Mouse (Mus musculus) liver, embryonic 14.5 days (tissue): ENCODE measurements at regions not wholly inside any gene's neighbourhood (a gene's known extent, or its start where the extent isn't known, plus 50 kb on each side); places are given as distances from the start of the nearest gene placed in this dataset.
A peak's percentile ranks its signal among the peaks of the same experiment; 100 is the strongest.

ENCODE experiments used
- ATAC-seq: fragments of 200-750 bp; cut with Nextera tagmentation; 2 replicates; pipeline ENCODE4 v1.8.0; 2017; ENCODE audit warnings: moderate number of reproducible peaks, mild to moderate bottlenecking, moderate library complexity; ENCODE audit not compliant: insufficient read depth
- DNase-seq, 3 experiments: peaks; one replicate each; pipeline ENCODE4 v3.0.0-alpha.2; 2012 to 2013; ENCODE audit warnings: low read depth in 3 of 3, low spot score in 3 of 3
- H3K27ac ChIP-seq: fragments of 300-500 bp; sonication (generic); 2 replicates; pipeline ENCODE4 v1.5.1; 2014; ENCODE audit warnings: moderate library complexity, mild to moderate bottlenecking, control low read depth, inconsistent platforms
- H3K27me3 ChIP-seq: fragments of 300-500 bp; sonication (generic); 2 replicates; pipeline ENCODE4 v1.6.1; 2014; ENCODE audit warnings: mild to moderate bottlenecking, low read length, moderate library complexity; ENCODE audit not compliant: control insufficient read depth, insufficient read depth
- H3K36me3 ChIP-seq: fragments of 300-500 bp; sonication (generic); replicated peaks from 2 replicates; pipeline ENCODE4 v1.6.1; 2014; ENCODE audit warnings: low read depth; ENCODE audit not compliant: control insufficient read depth, insufficient read depth
- H3K4me1 ChIP-seq, 2 experiments: fragments of 200-500 bp in 1 of 2; fragments of 300-500 bp in 1 of 2; sonication (generic) in 1 of 2; replicated peaks; 2 replicates each; pipeline ENCODE4 v1.6.1; 2012 to 2014; ENCODE audit warnings: antibody characterized with exemption in 1 of 2, inconsistent platforms in 1 of 2, low read length in 1 of 2; ENCODE audit not compliant: control insufficient read depth in 2 of 2, insufficient read depth in 2 of 2
- H3K4me2 ChIP-seq: fragments of 300-500 bp; sonication (generic); 2 replicates; pipeline ENCODE4 v1.6.1; 2014; ENCODE audit warnings: low read depth, mild to moderate bottlenecking, control low read depth, moderate library complexity
- H3K4me3 ChIP-seq, 2 experiments: fragments of 200-500 bp in 1 of 2; fragments of 300-500 bp in 1 of 2; sonication (generic) in 1 of 2; 2 replicates each; pipeline ENCODE4 v1.5.1; 2012 to 2014; ENCODE audit warnings: low read depth in 2 of 2, low read length in 2 of 2, mild to moderate bottlenecking in 2 of 2, control low read depth in 1 of 2, inconsistent platforms in 1 of 2, moderate library complexity in 1 of 2; ENCODE audit not compliant: insufficient read depth in 1 of 2
- H3K9ac ChIP-seq: fragments of 300-500 bp; sonication (generic); replicated peaks from 2 replicates; pipeline ENCODE4 v1.6.1; 2014; ENCODE audit warnings: mild to moderate bottlenecking, control low read depth, moderate library complexity
- H3K9me3 ChIP-seq: fragments of 300-500 bp; sonication (generic); 2 replicates; pipeline ENCODE4 v1.6.1; 2016; ENCODE audit warnings: low read length, mixed read lengths; ENCODE audit not compliant: control insufficient read depth
- CTCF ChIP-seq: IDR thresholded peaks from 2 replicates; pipeline ENCODE4 v1.5.1; 2016; ENCODE audit warnings: antibody characterized with exemption, low read depth, control low read depth
- EP300 ChIP-seq: IDR thresholded peaks from 2 replicates; pipeline ENCODE4 v1.6.1; 2016; ENCODE audit warnings: antibody characterized with exemption, low read depth
- WGBS: fragments of 180-500 bp; shearing (Covaris S2); extraction: QIAGEN DNeasy Blood & Tissue Kit; methylation state at CpG from one replicate; pipeline ENCODE4 v1.1.7; 2014; ENCODE audit not compliant: insufficient replicate concordance; 5-methylcytosine and 5-hydroxymethylcytosine counted together

- no peaks in the 10 kb centered on the region for H3K9me3 ChIP-seq
- H3K9ac ChIP-seq = no peak overlapping the region
- ATAC-seq = no peak
- no peak for DNase-seq
- H3K4me1 ChIP-seq = 0 out of 4 replicates have a peak, but pooled peaks cover 0 to 2% of the 10 kb centered on the region in 2 experiments
- WGBS = 5% methylated on average over 20 of the region's 20 CpGs
- H3K4me2 ChIP-seq = peak overlapping the region; percentile 0; the same call in 1 of the 2 replicates
- H3K36me3 ChIP-seq = no peaks in the 10 kb centered on the region
- no peak overlapping the region for H3K27ac ChIP-seq
- peak overlapping the region in 1 of 2 experiments; percentile 5; a peak in 1 of 4 replicates for H3K4me3 ChIP-seq
- TF ChIP-seq CTCF (no peak), EP300 (no peak)
- no peaks in the 10 kb centered on the region for H3K27me3 ChIP-seq
Observed at GRCm38 (mm10) chr17:49171252-49172047, 239.3 kb downstream of the Lrfn2 start.

- Histone ChIP-seq H3K9me3 (no peaks in the 10 kb centered on the region), H3K27ac (no peak overlapping the region), H3K27me3 (no peaks in the 10 kb centered on the region), H3K4me3 (no peak overlapping the region), H3K4me1 (0 out of 4 replicates have a peak, but pooled peaks cover 0 to 2% of the 10 kb centered on the region in 2 experiments), H3K4me2 (no peak overlapping the region; the same call in 1 of the 2 replicates), H3K36me3 (no peaks in the 10 kb centered on the region), H3K9ac (no peak overlapping the region)
- DNase-seq (no peak), ATAC-seq (no peak)
- 13% methylated on average over 15 of the region's 15 CpGs for WGBS
- no peak for TF ChIP-seq EP300
- no peak for TF ChIP-seq CTCF
Observed at GRCm38 (mm10) chr17:49172052-49172799, 240.0 kb downstream of the Lrfn2 start.

DNA sequence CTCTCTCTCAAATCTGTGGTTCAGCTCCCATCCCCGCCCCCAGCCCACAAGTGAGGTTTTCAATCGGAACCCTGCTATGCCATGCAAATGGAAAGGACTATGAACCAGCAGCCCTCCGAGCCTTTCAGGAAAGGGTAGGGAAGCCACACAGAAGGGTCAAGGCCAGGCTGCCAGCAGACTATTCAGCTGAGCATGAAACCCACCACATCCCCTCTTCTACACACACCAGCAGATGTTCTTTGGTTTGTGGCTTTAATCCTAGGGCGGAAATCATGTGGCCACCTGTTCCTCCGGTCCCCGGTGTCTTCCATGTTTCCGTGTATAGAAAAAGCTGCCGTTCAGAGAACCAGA is 240.6 kb downstream of the Lrfn2 start:
- Histone ChIP-seq H3K27ac (no peak overlapping the region), H3K4me2 (no peak overlapping the region), H3K4me1 (0 out of 4 replicates have a peak, but pooled peaks cover 0 to 2% of the 10 kb centered on the region in 2 experiments), H3K9me3 (no peaks in the 10 kb centered on the region), H3K27me3 (no peaks in the 10 kb centered on the region), H3K9ac (no peak overlapping the region), H3K4me3 (no peak overlapping the region), H3K36me3 (no peaks in the 10 kb centered on the region)
- no peak for ATAC-seq
- TF ChIP-seq EP300 (no peak), CTCF (no peak)
- no peak for DNase-seq
- WGBS = 43% methylated on average over 8 of the region's 8 CpGs

- 55% methylated on average over 6 of the region's 6 CpGs for WGBS
- H3K27me3 ChIP-seq = no peaks in the 10 kb centered on the region
Observed at GRCm38 (mm10) chr17:49177966-49178731, 246.0 kb downstream of the Lrfn2 start.

More at GRCm38 (mm10) chr17:49177966-49178731, 246.0 kb downstream of the Lrfn2 start:
- DNase-seq = no peak
- Histone ChIP-seq H3K27ac (no peak overlapping the region), H3K4me3 (no peak overlapping the region), H3K36me3 (no peaks in the 10 kb centered on the region), H3K9me3 (no peaks in the 10 kb centered on the region), H3K4me1 (no peaks in the 10 kb centered on the region), H3K9ac (no peak overlapping the region), H3K4me2 (no peak overlapping the region)
- TF ChIP-seq CTCF (no peak), EP300 (no peak)
- no peak for ATAC-seq
